Mouse (Mus musculus): Measurements from ENCODE around the gene AW822073. TPM values are rescaled to one million over a fixed set of nuclear protein-coding genes. Genes with fewer than 3 reads are reported as not detected.

AW822073 gene
- polyA plus RNA-seq, 1 experiment from 2014 or later, result not detected

GRCm38 (mm10) chr10:58211213-58211612 is 13.5 kb downstream of the AW822073 start:
- no peak overlapping the region for H3K4me2 ChIP-seq (ENCODE audit: low read depth, low read length)
- no peak overlapping the region for H3K4me3 ChIP-seq (ENCODE audit: low read length)
- no peak overlapping the region for H3K9ac ChIP-seq (ENCODE audit: low read length)
- no peaks in the 10 kb centered on the region for H3K36me3 ChIP-seq (ENCODE audit: control insufficient read depth, insufficient read depth)
- WGBS, result 88% methylated on average over 2 of the region's 2 CpGs
- no peak overlapping the region for H3K27ac ChIP-seq (ENCODE audit: low read length)
- H3K4me1 ChIP-seq (ENCODE audit: control insufficient read depth, insufficient read depth, low read length), result no peaks in the 10 kb centered on the region
- no peaks in the 10 kb centered on the region for H3K27me3 ChIP-seq (ENCODE audit: control insufficient read depth, insufficient read depth, low read length)
- H3K9me3 ChIP-seq (replicated peaks; ENCODE audit: control insufficient read depth, low read length), result peaks cover 7% of the 10 kb centered on the region; the same call in 1 of the 2 replicates
- ATAC-seq (replicated peaks; ENCODE audit: extremely low read depth, insufficient read depth, low FRiP score), result no peak

GRCm38 (mm10) chr10:58210514-58210913 is 14.2 kb downstream of the AW822073 start:
- ATAC-seq (replicated peaks; ENCODE audit: extremely low read depth, insufficient read depth, low FRiP score), result no peak
- Histone ChIP-seq H3K27me3 (ENCODE audit: control insufficient read depth, insufficient read depth, low read length) (no peaks in the 10 kb centered on the region), H3K36me3 (ENCODE audit: control insufficient read depth, insufficient read depth) (no peaks in the 10 kb centered on the region), H3K4me2 (ENCODE audit: low read depth, low read length) (no peak overlapping the region), H3K4me3 (ENCODE audit: low read length) (no peak overlapping the region), H3K27ac (ENCODE audit: low read length) (no peak overlapping the region), H3K4me1 (ENCODE audit: control insufficient read depth, insufficient read depth, low read length) (no peaks in the 10 kb centered on the region), H3K9ac (ENCODE audit: low read length) (no peak overlapping the region), H3K9me3 (replicated peaks; ENCODE audit: control insufficient read depth, low read length) (peaks cover 11% of the 10 kb centered on the region)
- 48% methylated on average over 1 of the region's 1 CpGs for WGBS

GRCm38 (mm10) chr10:58209710-58210467 is 14.8 kb downstream of the AW822073 start:
- Histone ChIP-seq H3K9ac (ENCODE audit: low read length) (no peak overlapping the region), H3K27ac (ENCODE audit: low read length) (no peak overlapping the region), H3K4me2 (ENCODE audit: low read depth, low read length) (no peak overlapping the region), H3K36me3 (ENCODE audit: control insufficient read depth, insufficient read depth) (no peaks in the 10 kb centered on the region), H3K9me3 (replicated peaks; ENCODE audit: control insufficient read depth, low read length) (peaks cover 11% of the 10 kb centered on the region), H3K4me1 (ENCODE audit: control insufficient read depth, insufficient read depth, low read length) (no peaks in the 10 kb centered on the region), H3K27me3 (ENCODE audit: control insufficient read depth, insufficient read depth, low read length) (no peaks in the 10 kb centered on the region), H3K4me3 (ENCODE audit: low read length) (no peak overlapping the region)
- ATAC-seq (replicated peaks; ENCODE audit: extremely low read depth, insufficient read depth, low FRiP score), result no peak
- WGBS, result 63% methylated on average over 2 of the region's 2 CpGs

DNA sequence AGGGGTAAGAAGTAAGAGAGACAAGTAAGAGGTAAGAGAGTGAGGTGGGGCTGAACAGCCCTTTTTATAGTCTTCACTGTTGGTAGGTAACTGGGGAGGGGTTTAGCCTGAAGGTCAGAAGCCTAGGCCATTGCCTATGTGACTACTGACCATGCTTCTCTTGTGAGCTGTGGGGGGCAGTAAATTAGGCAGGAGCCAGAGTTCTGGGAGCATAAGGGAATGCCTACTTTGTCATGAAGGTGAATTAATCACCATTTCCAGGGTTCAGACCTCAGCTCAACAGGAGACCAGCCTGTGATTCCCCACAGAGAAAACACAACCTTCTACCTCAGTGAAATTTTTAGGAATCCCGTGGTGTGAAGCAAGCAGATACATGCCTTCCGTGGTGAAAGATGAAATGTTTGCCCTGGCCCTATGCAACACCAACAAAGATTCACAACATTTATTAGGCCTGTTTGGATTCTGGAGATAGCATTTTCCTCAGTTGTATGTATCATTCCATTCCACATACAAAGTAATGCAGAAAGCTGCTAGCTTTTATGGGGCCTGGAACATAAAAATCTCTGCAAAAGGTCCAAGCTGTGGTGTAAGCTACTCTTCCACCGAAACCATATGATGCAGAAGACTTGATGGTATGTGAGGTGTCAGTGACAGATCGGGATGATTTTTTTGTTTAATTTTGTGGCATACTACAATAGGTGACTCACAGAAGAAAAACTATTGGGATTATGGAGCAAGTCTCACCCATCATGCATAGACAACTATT is 17.9 kb downstream of the AW822073 start:
- no peak overlapping the region for H3K4me3 ChIP-seq (ENCODE audit: low read length)
- no peaks in the 10 kb centered on the region for H3K27me3 ChIP-seq (ENCODE audit: control insufficient read depth, insufficient read depth, low read length)
- 79% methylated on average over 4 of the region's 4 CpGs for WGBS
- no peaks in the 10 kb centered on the region for H3K4me1 ChIP-seq (ENCODE audit: control insufficient read depth, insufficient read depth, low read length)
- peaks cover 6% of the 10 kb centered on the region for H3K9me3 ChIP-seq (replicated peaks; ENCODE audit: control insufficient read depth, low read length)
- H3K27ac ChIP-seq (ENCODE audit: low read length), result no peak overlapping the region
- H3K4me2 ChIP-seq (ENCODE audit: low read depth, low read length), result no peak overlapping the region
- H3K9ac ChIP-seq (ENCODE audit: low read length), result no peak overlapping the region
- no peaks in the 10 kb centered on the region for H3K36me3 ChIP-seq (ENCODE audit: control insufficient read depth, insufficient read depth)
- ATAC-seq (replicated peaks; ENCODE audit: extremely low read depth, insufficient read depth, low FRiP score), result no peak

DNA sequence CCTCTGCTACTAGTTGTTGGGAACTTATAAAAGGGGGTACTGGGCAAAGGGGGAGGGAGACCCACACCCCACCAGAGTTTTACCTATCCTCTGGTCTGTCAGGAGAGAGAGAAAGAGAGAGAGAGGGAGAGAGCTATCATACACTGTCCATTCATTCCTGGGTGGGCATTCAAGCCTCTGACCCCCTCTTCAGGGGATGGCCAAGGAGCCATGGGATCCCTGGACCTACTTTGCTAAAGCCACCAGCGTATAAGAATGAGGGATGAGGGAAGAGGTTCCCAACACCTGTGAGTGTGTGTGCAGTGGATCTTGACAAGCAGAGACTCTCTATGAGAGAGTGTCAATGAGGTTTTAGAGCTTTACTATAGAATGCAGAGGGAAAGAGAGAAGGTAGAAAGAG is 18.7 kb downstream of the AW822073 start:
- no peak for ATAC-seq (replicated peaks; ENCODE audit: extremely low read depth, insufficient read depth, low FRiP score)
- Histone ChIP-seq H3K4me2 (ENCODE audit: low read depth, low read length) (no peak overlapping the region), H3K4me3 (ENCODE audit: low read length) (no peak overlapping the region), H3K4me1 (ENCODE audit: control insufficient read depth, insufficient read depth, low read length) (no peaks in the 10 kb centered on the region), H3K36me3 (ENCODE audit: control insufficient read depth, insufficient read depth) (no peaks in the 10 kb centered on the region), H3K27ac (ENCODE audit: low read length) (no peak overlapping the region), H3K9me3 (replicated peaks; ENCODE audit: control insufficient read depth, low read length) (peaks cover 6% of the 10 kb centered on the region), H3K9ac (ENCODE audit: low read length) (no peak overlapping the region), H3K27me3 (ENCODE audit: control insufficient read depth, insufficient read depth, low read length) (no peaks in the 10 kb centered on the region)
- WGBS, result 40% methylated on average over 1 of the region's 1 CpGs

Other genes with a start within 250 kb of the AW822073 start
- gene Duxf3, start 7.7 kb upstream of the AW822073 start, polyA plus RNA-seq (2015; fragmentation: Nextera tagmentation; extraction: Ambion mirVana), result 0.08 TPM in 1 of 2 replicates, not detected in the other
- gene Gm4981, start 11.8 kb upstream of the AW822073 start, polyA plus RNA-seq (2015; fragmentation: Nextera tagmentation; extraction: Ambion mirVana), result not detected in 2 replicates
- gene Gcc2, start 30.6 kb upstream of the AW822073 start, polyA plus RNA-seq (2015; fragmentation: Nextera tagmentation; extraction: Ambion mirVana), result 34.1 and 38.1 TPM in 2 replicates
- 163 and 185 TPM in 2 replicates for gene Lims1, start 98.5 kb upstream of the AW822073 start, polyA plus RNA-seq (2015; fragmentation: Nextera tagmentation; extraction: Ambion mirVana)
- 14.0 and 15.4 TPM in 2 replicates for gene Ranbp2, start 222.0 kb upstream of the AW822073 start, polyA plus RNA-seq (2015; fragmentation: Nextera tagmentation; extraction: Ambion mirVana)